Mouse (Mus musculus) lung, embryonic 14.5 days (tissue): ENCODE measurements at regions not wholly inside any gene's neighbourhood (a gene's known extent, or its start where the extent isn't known, plus 50 kb on each side); places are given as distances from the start of the nearest gene placed in this dataset.

Source experiments
- ATAC-seq: fragments of 200-750 bp; cut with Nextera tagmentation; 2 replicates; pipeline ENCODE4 v1.8.0; 2017; ENCODE audit warnings: mild to moderate bottlenecking, moderate TSS enrichment, moderate library complexity; ENCODE audit not compliant: insufficient read depth
- DNase-seq: peaks from one replicate; pipeline ENCODE4 v3.0.0-alpha.2; 2015
- H3K27ac ChIP-seq: fragments of 300-500 bp; sonication (generic); 2 replicates; pipeline ENCODE4 v1.5.1; 2014; ENCODE audit warnings: low read depth, mild to moderate bottlenecking, moderate library complexity
- H3K27me3 ChIP-seq: fragments of 300-500 bp; sonication (generic); 2 replicates; pipeline ENCODE4 v1.6.1; 2014; ENCODE audit warnings: low read length, control low read depth; ENCODE audit not compliant: insufficient read depth
- H3K36me3 ChIP-seq: fragments of 300-500 bp; sonication (generic); 2 replicates; pipeline ENCODE4 v1.6.1; 2014; ENCODE audit warnings: control low read depth; ENCODE audit not compliant: insufficient read depth
- H3K4me1 ChIP-seq: fragments of 300-500 bp; sonication (generic); 2 replicates; pipeline ENCODE4 v1.6.1; 2014; ENCODE audit warnings: antibody characterized with exemption, control low read depth; ENCODE audit not compliant: insufficient read depth
- H3K4me2 ChIP-seq: fragments of 300-500 bp; sonication (generic); 2 replicates; pipeline ENCODE4 v1.6.1; 2014; ENCODE audit warnings: mild to moderate bottlenecking
- H3K4me3 ChIP-seq: fragments of 300-500 bp; sonication (generic); 2 replicates; pipeline ENCODE4 v1.5.1; 2014; ENCODE audit warnings: low read depth, low read length
- H3K9ac ChIP-seq: fragments of 300-500 bp; sonication (generic); 2 replicates; pipeline ENCODE4 v1.6.1; 2014
- H3K9me3 ChIP-seq: fragments of 300-500 bp; sonication (generic); 2 replicates; pipeline ENCODE4 v1.6.1; 2016; ENCODE audit warnings: low read depth, low read length, control low read depth
- CTCF ChIP-seq: IDR thresholded peaks from 2 replicates; pipeline ENCODE4 v1.5.1; 2016; ENCODE audit warnings: antibody characterized with exemption, low read depth
- WGBS: fragments of 180-500 bp; shearing (Covaris S2); extraction: QIAGEN DNeasy Blood & Tissue Kit; methylation state at CpG from one replicate; pipeline ENCODE4 v1.1.7; 2014; 5-methylcytosine and 5-hydroxymethylcytosine counted together

DNA sequence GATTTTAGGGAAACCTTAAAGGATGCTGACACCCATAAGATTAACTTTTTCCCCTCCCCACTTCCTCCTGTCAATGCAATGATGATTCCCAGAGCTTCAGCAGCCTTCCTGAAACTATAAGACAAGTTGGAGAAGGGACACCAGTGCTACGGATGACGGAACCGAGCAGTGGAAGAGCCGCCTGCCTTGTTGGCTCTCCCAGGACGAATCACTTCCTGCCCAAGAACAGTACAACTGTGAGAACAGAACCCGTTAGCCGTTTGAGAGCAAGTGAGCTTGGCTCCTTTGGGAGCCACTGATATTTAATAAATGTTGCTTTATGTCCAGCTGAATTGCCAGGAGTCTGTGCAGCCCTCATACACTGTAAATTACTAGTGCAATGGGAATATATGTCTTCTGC, 166.8 kb upstream of the Spdye4c start:
- Histone ChIP-seq H3K4me2 (no peak overlapping the region), H3K27ac (no peak overlapping the region), H3K4me1 (peaks cover 18% of the 10 kb centered on the region), H3K36me3 (no peaks in the 10 kb centered on the region), H3K9me3 (no peaks in the 10 kb centered on the region), H3K27me3 (no peaks in the 10 kb centered on the region), H3K9ac (no peak overlapping the region), H3K4me3 (no peak overlapping the region)
- no peak for DNase-seq
- WGBS: 43% methylated on average over 7 of the region's 7 CpGs
- TF ChIP-seq CTCF: no peak
- ATAC-seq: no peak

DNA sequence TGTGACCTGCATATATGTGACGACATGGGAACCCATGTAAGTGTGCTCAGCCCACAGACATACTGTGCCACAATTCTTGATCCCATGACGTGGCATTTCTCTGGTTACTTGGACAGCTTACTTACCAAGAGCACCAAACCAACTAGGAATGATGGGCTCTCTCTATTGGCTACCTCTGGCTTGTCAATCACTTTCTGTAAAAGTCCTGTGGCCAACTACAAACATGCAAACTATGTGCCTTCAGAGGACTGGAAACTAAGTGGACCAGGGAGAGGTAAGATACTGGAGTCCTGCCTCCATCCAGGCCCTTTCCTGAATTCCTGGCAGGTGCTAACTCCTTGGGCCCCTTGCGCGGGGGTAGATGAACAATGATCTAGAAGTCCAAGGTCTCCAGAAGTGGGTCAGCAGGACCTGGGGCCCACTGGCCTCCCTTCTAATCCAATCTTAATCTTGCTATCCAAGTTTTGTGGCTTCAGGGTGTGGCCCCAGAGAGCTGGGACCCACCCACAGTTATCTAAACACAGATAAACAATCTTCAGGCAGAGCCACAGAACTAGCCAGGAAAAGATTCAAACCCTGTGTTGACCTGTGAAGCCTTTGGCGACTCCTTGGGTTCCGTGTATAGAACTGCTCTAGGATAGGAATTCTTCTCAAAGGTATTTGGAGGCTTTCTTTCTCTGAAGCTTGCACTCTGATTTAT, 163.7 kb upstream of the Spdye4c start:
- H3K27ac ChIP-seq: no peak overlapping the region
- peaks cover 28% of the 10 kb centered on the region for H3K4me1 ChIP-seq
- no peak for TF ChIP-seq CTCF
- H3K27me3 ChIP-seq: no peaks in the 10 kb centered on the region
- no peak for DNase-seq
- peak overlapping the region; percentile 22; the same call in 1 of the 2 replicates for H3K4me3 ChIP-seq
- WGBS: 72% methylated on average over 6 of the region's 6 CpGs
- no peaks in the 10 kb centered on the region for H3K36me3 ChIP-seq
- H3K9ac ChIP-seq: no peak overlapping the region
- no peak for ATAC-seq
- H3K9me3 ChIP-seq: no peaks in the 10 kb centered on the region
- H3K4me2 ChIP-seq: peak overlapping the region; percentile 49

DNA sequence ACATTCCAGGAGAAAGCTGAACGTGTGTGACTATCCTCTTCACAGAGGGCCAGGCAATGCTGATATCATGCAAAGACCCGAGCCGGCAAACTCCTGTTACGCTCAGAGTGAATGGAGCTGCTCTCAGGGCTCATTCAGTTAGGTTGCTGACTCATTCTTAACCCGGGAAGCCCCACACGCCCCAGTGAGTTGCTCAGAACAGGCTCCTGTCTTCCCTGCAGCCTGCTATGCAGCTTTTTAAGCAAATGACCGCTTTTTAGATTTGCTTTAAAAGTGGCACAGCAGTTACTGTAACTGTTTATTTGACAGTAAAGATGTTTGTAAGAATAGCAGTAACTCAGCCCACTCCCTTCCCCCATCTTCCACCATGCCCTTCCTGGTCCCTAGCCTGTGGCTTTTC, 162.9 kb upstream of the Spdye4c start:
- DNase-seq (peak; percentile 61), ATAC-seq (0 out of 2 replicates have a peak, but pooled peaks have one; percentile 15)
- peak overlapping the region; percentile 22 for H3K4me3 ChIP-seq
- peak overlapping the region; percentile 27 for H3K9ac ChIP-seq
- peak overlapping the region; percentile 83 for H3K27ac ChIP-seq
- H3K4me2 ChIP-seq: peak overlapping the region; percentile 49
- H3K4me1 ChIP-seq: peaks cover 28% of the 10 kb centered on the region
- no peaks in the 10 kb centered on the region for H3K27me3 ChIP-seq
- H3K9me3 ChIP-seq: no peaks in the 10 kb centered on the region
- TF ChIP-seq CTCF: no peak
- H3K36me3 ChIP-seq: no peaks in the 10 kb centered on the region
- WGBS: 9% methylated on average over 7 of the region's 7 CpGs

DNA sequence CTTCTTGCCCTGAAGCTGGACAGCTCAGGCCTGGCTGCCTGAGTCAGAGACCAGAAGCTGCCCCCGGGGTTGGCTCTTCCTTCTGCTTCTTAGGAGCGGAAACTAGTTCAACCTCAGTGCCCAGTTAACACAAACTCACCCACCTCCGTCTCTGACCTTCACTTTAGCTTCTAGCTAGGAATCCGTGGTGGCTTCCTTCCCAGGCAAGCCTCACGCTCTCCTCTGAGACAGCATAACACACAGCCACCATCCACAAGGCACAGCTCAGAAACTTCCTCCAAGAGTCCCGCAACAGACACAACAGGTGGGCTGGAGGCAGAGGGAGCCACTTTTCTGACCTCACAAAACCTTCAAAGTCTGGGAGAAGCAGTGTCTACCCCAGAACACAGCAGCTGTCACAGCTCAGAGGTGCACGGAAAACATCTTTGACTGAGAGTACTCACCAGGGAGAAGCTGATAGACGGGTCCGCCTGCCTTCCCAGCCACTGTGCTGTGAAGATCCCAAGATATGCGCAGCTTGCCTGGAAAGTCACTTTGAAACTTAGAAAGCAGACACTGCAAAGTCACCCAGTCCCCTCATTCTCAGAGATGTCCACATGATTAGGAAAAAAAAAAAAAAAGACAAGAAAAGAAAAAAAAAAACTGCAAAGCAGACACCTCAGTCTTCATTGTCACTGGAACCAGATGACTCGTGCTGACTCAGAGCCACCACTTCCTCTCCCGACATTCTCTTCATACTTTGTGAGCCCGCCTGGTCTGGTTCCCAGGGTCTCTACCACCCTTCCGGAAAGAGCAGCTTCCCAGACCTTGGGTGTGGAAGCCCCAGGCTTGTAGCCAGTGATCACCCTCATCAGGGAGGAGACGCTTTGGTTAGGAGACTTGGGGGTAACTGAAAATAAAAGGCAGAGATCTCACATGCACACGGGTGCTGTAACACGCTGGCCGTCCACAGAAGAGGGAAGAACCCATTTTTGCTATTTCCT, 162.1 kb upstream of the Spdye4c start:
- Histone ChIP-seq H3K27me3 (no peaks in the 10 kb centered on the region), H3K9ac (peak overlapping the region; percentile 27), H3K4me3 (peak overlapping the region; percentile 22), H3K4me1 (peaks cover 28% of the 10 kb centered on the region), H3K36me3 (no peaks in the 10 kb centered on the region), H3K4me2 (peak overlapping the region; percentile 49), H3K9me3 (no peaks in the 10 kb centered on the region), H3K27ac (peak overlapping the region; percentile 83)
- no peak for TF ChIP-seq CTCF
- ATAC-seq: peak; percentile 58; the same call in 1 of the 2 replicates
- 30% methylated on average over 18 of the region's 18 CpGs for WGBS
- DNase-seq: peak; percentile 73

DNA sequence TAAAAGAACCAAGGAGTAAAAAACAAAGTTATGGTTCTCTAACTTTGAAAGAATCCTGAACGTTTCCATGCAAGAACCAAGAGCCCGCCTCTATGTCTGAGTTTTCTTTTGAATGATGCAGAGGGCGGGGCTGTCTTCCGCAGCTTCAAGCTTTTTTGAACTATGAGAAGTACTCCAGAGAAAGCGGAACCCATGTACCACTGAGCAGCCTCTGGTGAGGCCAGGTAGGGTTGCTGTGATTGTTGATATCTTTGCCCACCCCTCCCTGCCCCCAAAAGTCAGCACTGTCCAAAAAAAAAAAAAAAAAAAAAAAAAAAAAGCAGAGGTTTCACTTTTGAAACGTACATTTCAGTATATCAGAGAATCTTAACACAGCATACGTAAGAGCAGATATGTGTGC, 161.2 kb upstream of the Spdye4c start:
- WGBS: 44% methylated on average over 7 of the region's 7 CpGs
- TF ChIP-seq CTCF: no peak
- ATAC-seq (no peak), DNase-seq (peak; percentile 62)
- Histone ChIP-seq H3K9me3 (no peaks in the 10 kb centered on the region), H3K27me3 (no peaks in the 10 kb centered on the region), H3K9ac (no peak overlapping the region), H3K4me1 (peaks cover 32% of the 10 kb centered on the region), H3K27ac (peak overlapping the region; percentile 83), H3K4me3 (no peak overlapping the region), H3K36me3 (no peaks in the 10 kb centered on the region), H3K4me2 (no peak overlapping the region; the same call in 1 of the 2 replicates)

DNA sequence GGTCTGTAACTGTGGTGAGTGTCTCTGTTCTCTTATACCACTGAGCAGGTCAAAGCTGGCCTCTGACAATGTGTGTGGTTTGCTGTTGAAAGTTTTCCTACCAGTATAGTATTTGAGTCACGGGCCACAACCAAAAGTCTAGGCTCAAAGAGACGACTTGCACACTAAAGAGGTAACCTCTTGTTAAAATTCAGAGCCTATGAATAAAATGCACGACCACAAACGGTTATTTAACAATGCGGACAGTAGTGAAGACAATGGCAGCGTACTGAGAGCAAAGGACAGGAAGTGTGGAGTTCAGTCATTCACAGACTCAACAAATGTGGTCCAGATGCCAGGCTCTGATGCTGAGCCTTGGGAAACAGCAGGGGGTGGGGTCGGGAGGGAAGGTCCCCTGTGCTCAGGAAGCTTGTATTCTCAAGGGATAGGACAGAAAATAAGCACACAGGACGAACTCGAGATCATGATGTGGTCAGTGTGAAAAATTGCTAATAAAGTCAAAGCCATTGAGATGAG, 160.2 kb upstream of the Spdye4c start:
- no peaks in the 10 kb centered on the region for H3K9me3 ChIP-seq
- no peaks in the 10 kb centered on the region for H3K27me3 ChIP-seq
- DNase-seq (no peak), ATAC-seq (no peak)
- no peak overlapping the region for H3K4me2 ChIP-seq
- H3K27ac ChIP-seq: no peak overlapping the region; the same call in none of the 2 replicates
- H3K4me3 ChIP-seq: no peak overlapping the region
- H3K4me1 ChIP-seq: peaks cover 33% of the 10 kb centered on the region
- no peak overlapping the region for H3K9ac ChIP-seq
- 64% methylated on average over 9 of the region's 9 CpGs for WGBS
- TF ChIP-seq CTCF: no peak
- no peaks in the 10 kb centered on the region for H3K36me3 ChIP-seq

DNA sequence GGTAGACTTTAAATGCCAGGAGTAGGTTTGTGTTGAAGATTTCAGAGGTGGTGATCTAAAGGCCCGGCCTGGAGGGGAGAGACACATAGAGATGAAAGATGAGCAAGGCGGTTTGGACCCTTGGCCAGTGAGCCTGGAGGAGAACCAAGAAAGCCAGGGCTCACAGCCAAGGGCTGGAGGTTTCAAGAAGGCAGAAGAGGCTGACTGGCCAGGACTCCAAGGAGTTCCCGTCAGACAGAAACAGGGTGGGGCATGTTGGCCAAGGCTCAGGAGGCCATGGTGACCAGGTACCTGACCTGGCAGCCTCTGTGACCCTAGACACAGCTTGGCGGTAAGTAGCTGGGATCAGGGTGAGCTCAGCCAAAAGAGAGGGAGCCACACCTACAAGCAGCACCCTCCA, 159.3 kb upstream of the Spdye4c start:
- DNase-seq (no peak), ATAC-seq (no peak)
- H3K27ac ChIP-seq: no peak overlapping the region
- H3K4me2 ChIP-seq: no peak overlapping the region
- no peak for TF ChIP-seq CTCF
- no peaks in the 10 kb centered on the region for H3K36me3 ChIP-seq
- peaks cover 33% of the 10 kb centered on the region for H3K4me1 ChIP-seq
- H3K27me3 ChIP-seq: no peaks in the 10 kb centered on the region
- no peak overlapping the region for H3K4me3 ChIP-seq
- H3K9me3 ChIP-seq: no peaks in the 10 kb centered on the region
- no peak overlapping the region for H3K9ac ChIP-seq
- 80% methylated on average over 4 of the region's 4 CpGs for WGBS
